Mouse (Mus musculus) olfactory bulb, adult 2 months (tissue): ENCODE data around the gene Tspan14.

Experiments
- CTCF ChIP-seq: fragments of 200-500 bp; IDR thresholded peaks from 2 replicates; pipeline ENCODE4 v1.5.1; 2012; ENCODE audit warnings: low read depth, mild to moderate bottlenecking, low read length, moderate library complexity; ENCODE audit not compliant: insufficient read depth
- POLR2A ChIP-seq: fragments of 200-500 bp; IDR thresholded peaks from 2 replicates; pipeline ENCODE4 v1.6.1; 2012; ENCODE audit warnings: mild to moderate bottlenecking, low read depth, low read length, moderate library complexity; ENCODE audit not compliant: insufficient read depth

DNA sequence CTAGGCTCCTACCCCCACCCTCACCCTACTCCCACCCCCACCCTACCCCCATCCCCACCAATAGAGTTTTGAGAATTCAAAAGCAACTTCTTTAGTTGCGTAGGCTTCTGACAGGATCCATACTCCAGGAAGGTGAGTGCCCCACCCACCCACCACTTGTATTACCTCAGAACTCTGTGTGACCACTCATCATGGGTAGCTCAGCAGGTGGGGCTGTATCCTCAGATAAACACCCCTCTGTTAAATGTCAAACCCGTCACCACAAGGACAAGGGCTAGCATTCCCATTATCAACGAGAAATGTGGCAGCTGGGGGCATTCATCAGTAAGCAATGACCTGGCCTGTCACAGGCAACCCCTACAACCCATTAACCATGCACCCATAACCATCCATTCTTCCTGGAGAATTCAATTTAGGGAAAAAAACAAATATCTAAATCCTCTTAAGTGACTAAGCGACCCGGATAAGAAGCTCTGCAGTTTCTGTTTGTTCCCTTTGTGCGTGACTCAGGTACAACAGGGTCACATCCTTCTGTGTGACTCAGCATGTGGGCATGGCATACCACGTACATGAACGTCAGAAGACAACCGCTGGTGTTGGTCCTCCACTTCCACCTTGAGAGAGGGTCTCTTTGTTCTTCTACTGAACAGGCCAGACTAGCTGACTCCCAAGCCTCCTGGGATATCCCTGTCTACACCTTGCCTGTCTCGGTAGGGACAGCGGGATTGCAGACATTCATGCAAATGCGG is 64.1 kb downstream of the Tspan14 start:
- TF ChIP-seq POLR2A, result no peak
- TF ChIP-seq CTCF, result no peak
